Mouse (Mus musculus) ES-E14 (cell line): ENCODE results near the gene Brd4. TPM values are rescaled to one million over a fixed set of nuclear protein-coding genes. Genes with fewer than 3 reads are reported as not detected.

Experiments
- DNase-seq: peaks from one replicate; pipeline ENCODE4 v3.0.0-alpha.2; 2013; ENCODE audit warnings: low read depth, low spot score
- H3K27ac ChIP-seq: 2 replicates; pipeline ENCODE4 v1.5.1; 2012; ENCODE audit warnings: low read depth, mild to moderate bottlenecking, low read length, moderate library complexity, mixed read lengths; ENCODE audit not compliant: poor library complexity, insufficient read depth, severe bottlenecking
- H3K36me3 ChIP-seq: 2 replicates; pipeline ENCODE4 v1.6.1; 2012; ENCODE audit warnings: mild to moderate bottlenecking, low read length, moderate library complexity, mixed read lengths; ENCODE audit not compliant: control insufficient read depth, poor library complexity, insufficient read depth, severe bottlenecking
- H3K4me1 ChIP-seq, 2 experiments: fragments of 150-350 bp in 1 of 2; sonication (generic) in 1 of 2; 2 replicates each; pipeline ENCODE4 v1.6.1; 2012; ENCODE audit warnings: low read length in 2 of 2, mild to moderate bottlenecking in 1 of 2, mixed read lengths in 1 of 2; ENCODE audit not compliant: control insufficient read depth in 2 of 2, insufficient read depth in 2 of 2, poor library complexity in 1 of 2
- H3K4me3 ChIP-seq, 2 experiments: fragments of 150-350 bp in 1 of 2; sonication (generic) in 1 of 2; 2 replicates each; pipeline ENCODE4 v1.5.1; 2012; ENCODE audit warnings: low read length in 2 of 2, low read depth in 1 of 2, mild to moderate bottlenecking in 1 of 2, mixed read lengths in 1 of 2; ENCODE audit not compliant: insufficient read depth in 1 of 2, poor library complexity in 1 of 2, severe bottlenecking in 1 of 2
- H3K9ac ChIP-seq: 2 replicates; pipeline ENCODE4 v1.6.1; 2012; ENCODE audit warnings: low read depth, mild to moderate bottlenecking, low read length, mixed read lengths; ENCODE audit not compliant: poor library complexity, insufficient read depth, severe bottlenecking
- H3K9me3 ChIP-seq: fragments of 150-350 bp; sonication (generic); 2 replicates; pipeline ENCODE4 v1.6.1; 2012; ENCODE audit warnings: low read depth, mild to moderate bottlenecking, low read length; ENCODE audit not compliant: control insufficient read depth, insufficient read depth
- CHD2 ChIP-seq: IDR thresholded peaks from 2 replicates; pipeline ENCODE4 v1.6.1; 2014; ENCODE audit warnings: mild to moderate bottlenecking, low read depth, low read length, inconsistent platforms
- HCFC1 ChIP-seq: IDR thresholded peaks from 2 replicates; pipeline ENCODE4 v1.6.1; 2012; ENCODE audit warnings: low read length, inconsistent platforms, borderline replicate concordance; ENCODE audit not compliant: insufficient read depth
- MAFK ChIP-seq: IDR thresholded peaks from 2 replicates; pipeline ENCODE4 v1.6.1; 2014; ENCODE audit warnings: mild to moderate bottlenecking, low read depth, low read length, inconsistent platforms; ENCODE audit not compliant: insufficient read depth
- ZC3H11A ChIP-seq: IDR thresholded peaks from 2 replicates; pipeline ENCODE4 v1.6.1; 2012; ENCODE audit warnings: low read depth, mild to moderate bottlenecking, inconsistent platforms, low read length, borderline replicate concordance
- ZNF384 ChIP-seq: IDR thresholded peaks from 2 replicates; pipeline ENCODE4 v1.6.1; 2012; ENCODE audit warnings: low read depth, low read length, inconsistent platforms
- in situ Hi-C, 2 experiments: fragments of 600-800 bp; cut with MboI; formaldehyde crosslinking; loops; one replicate each; pipeline ENCODE4 v1.15.1; 2025; ENCODE audit warnings: low sequenced_read_pairs in 2 of 2, inconsistent platforms in 1 of 2; ENCODE audit not compliant: unreplicated experiment in 2 of 2
- total RNA-seq: library from RNA; depleted of rRNA; stranded (reverse); fragments of 300-350 nt; gene quantifications from 2 replicates; pipeline ENCODE4 v1.2.3, GENCODE M21; 2012

Brd4 gene
- total RNA-seq, 1 experiment = 51.7 TPM

- TF ChIP-seq ZC3H11A = no peak
- TF ChIP-seq ZNF384 = no peak
- no peak for TF ChIP-seq CHD2
- no peak for TF ChIP-seq HCFC1
- TF ChIP-seq MAFK = no peak
- H3K36me3 ChIP-seq = peaks cover 12% of the 10 kb centered on the region
- H3K27ac ChIP-seq = peak overlapping the region; percentile 63; the same call in 1 of the 2 replicates
- H3K9ac ChIP-seq = peak overlapping the region; percentile 80
- H3K4me1 ChIP-seq = peaks cover 8 to 9% of the 10 kb centered on the region in 2 experiments; a peak in 3 of 4 replicates
- in situ Hi-C loops = no loop called here
- no peaks in the 10 kb centered on the region for H3K9me3 ChIP-seq
- DNase-seq = no peak
- H3K4me3 ChIP-seq = peak overlapping the region; percentile 69 to 75
Measured at GRCm38 (mm10) chr17:32321836-32322235, 37.3 kb upstream of the Brd4 start.

GRCm38 (mm10) chr17:32321390-32321734, 36.8 kb upstream of the Brd4 start:
- Histone ChIP-seq H3K9me3 (no peaks in the 10 kb centered on the region), H3K27ac (peak overlapping the region; percentile 63), H3K4me3 (peak overlapping the region; percentile 69 to 75), H3K36me3 (peaks cover 17% of the 10 kb centered on the region), H3K4me1 (peaks cover 8 to 9% of the 10 kb centered on the region in 2 experiments; a peak in 3 of 4 replicates), H3K9ac (peak overlapping the region; percentile 80)
- no peak for DNase-seq
- no peak for TF ChIP-seq HCFC1
- no peak for TF ChIP-seq CHD2
- no peak for TF ChIP-seq ZNF384
- no peak for TF ChIP-seq ZC3H11A
- no peak for TF ChIP-seq MAFK
- in situ Hi-C loops = no loop called here

GRCm38 (mm10) chr17:32320597-32321389, 36.3 kb upstream of the Brd4 start, which contains the start of gene Akap8:
Gene Akap8, minus strand, starts transcription at chr17:32321238.
- no peaks in the 10 kb centered on the region for H3K9me3 ChIP-seq
- peaks cover 21% of the 10 kb centered on the region for H3K36me3 ChIP-seq
- in situ Hi-C loops = no loop called here
- TF ChIP-seq HCFC1 (peak; percentile 41), ZNF384 (no peak), ZC3H11A (no peak), CHD2 (0 out of 2 replicates have a peak, but pooled peaks have one; percentile 36), MAFK (no peak)
- peak within 1 kb of the TSS; percentile 85 to 90 for H3K4me3 ChIP-seq
- H3K4me1 ChIP-seq = peaks cover 8 to 9% of the 10 kb centered on the region in 2 experiments; a peak in 3 of 4 replicates
- H3K9ac ChIP-seq = peak within 1 kb of the TSS; percentile 96
- peak; percentile 96 for DNase-seq
- peak within 1 kb of the TSS; percentile 94 for H3K27ac ChIP-seq

GRCm38 (mm10) chr17:32319950-32320349, 35.4 kb upstream of the Brd4 start:
- no peak for DNase-seq
- peak overlapping the region; percentile 94 for H3K27ac ChIP-seq
- TF ChIP-seq ZC3H11A (no peak), CHD2 (no peak), ZNF384 (no peak), MAFK (no peak), HCFC1 (no peak)
- peak overlapping the region; percentile 85 to 90 for H3K4me3 ChIP-seq
- no peaks in the 10 kb centered on the region for H3K9me3 ChIP-seq
- peak overlapping the region; percentile 96 for H3K9ac ChIP-seq
- peaks cover 28% of the 10 kb centered on the region for H3K36me3 ChIP-seq
- peaks cover 8 to 9% of the 10 kb centered on the region in 2 experiments; a peak in 3 of 4 replicates for H3K4me1 ChIP-seq
- in situ Hi-C loops = no loop called here
